Comparison of ENCODE assay signal across 26 mouse cellular contexts in the genomic region with DNA sequence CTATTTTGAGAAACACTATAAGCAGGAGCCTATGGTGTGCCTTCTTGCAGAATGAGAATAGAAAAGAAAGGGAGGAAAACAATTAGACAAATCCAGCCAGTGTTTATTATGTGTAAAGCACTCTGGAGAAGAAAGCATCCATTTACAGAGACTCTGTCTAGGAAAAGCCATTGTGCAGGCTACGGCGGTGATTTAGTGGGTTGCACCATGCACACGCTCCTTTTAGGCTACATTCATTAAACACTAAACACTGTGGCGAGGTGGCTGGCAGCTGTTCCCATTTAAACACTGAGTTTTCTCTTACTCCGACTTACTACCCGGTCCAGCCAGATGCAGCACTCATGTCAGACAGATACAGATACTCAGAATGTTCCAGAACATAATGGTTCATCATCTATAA.
DNase-seq lines count a peak whose midpoint lies in the region; ATAC-seq and TF ChIP-seq lines count a peak whose summit lies in the region.
"Had no signal": no experiment of that assay in that cellular context is flagged by ENCODE, and none has a peak within 500 bp of the region (broad histone marks: within the 10 kb centered on the region; RNA-seq: fewer than 3 reads in every experiment).

No protein-coding gene starts in this region.

- no peaks in the 10 kb centered on the region for H3K36me3 ChIP-seq in neural tube, embryonic 14.5 days (ENCODE audit: control insufficient read depth, insufficient read depth, low read length)
- H3K36me3 ChIP-seq: forebrain, embryonic 10.5 days; heart, embryonic 12.5 days; heart, embryonic 15.5 days; hindbrain, embryonic 10.5 days; hindbrain, embryonic 13.5 days; intestine, embryonic 15.5 days had no signal

- no peak overlapping the region for H3K4me3 ChIP-seq in neural tube, embryonic 14.5 days (ENCODE audit: low read depth, low read length)
- H3K4me3 ChIP-seq: forebrain, embryonic 10.5 days; forebrain, embryonic 13.5 days; heart, embryonic 12.5 days; heart, embryonic 15.5 days; hindbrain, embryonic 10.5 days; hindbrain, embryonic 13.5 days; intestine, embryonic 15.5 days had no signal

- no peak for TF ChIP-seq POLR2A in brain, embryonic 14.5 days (IDR thresholded peaks at IDR 0.05; ENCODE audit: borderline replicate concordance, extremely low read depth, insufficient read depth, insufficient read length, poor library complexity, severe bottlenecking)

- H3K9me3 ChIP-seq in neural tube, embryonic 14.5 days (ENCODE audit: control insufficient read depth, low read length) = no peaks in the 10 kb centered on the region
- H3K9me3 ChIP-seq: forebrain, embryonic 10.5 days; forebrain, embryonic 13.5 days; heart, embryonic 12.5 days; heart, embryonic 15.5 days; hindbrain, embryonic 10.5 days; hindbrain, embryonic 13.5 days; intestine, embryonic 15.5 days had no signal

- peak; percentile 47; the same call in 1 of the 2 replicates for ATAC-seq in frontal cortex, adult (ENCODE audit: low TSS enrichment)
- ATAC-seq in neural tube, embryonic 14.5 days (ENCODE audit: low read depth) = peak; percentile 44; the same call in 1 of the 2 replicates
- ATAC-seq: CD4-positive, CD25-positive, alpha-beta regulatory T cell, adult 4 months; forebrain, embryonic 13.5 days; hindbrain, embryonic 16.5 days; intestine, embryonic 15.5 days had no signal

- no peak for TF ChIP-seq CTCF in brain, embryonic 14.5 days (IDR thresholded peaks at IDR 0.05; ENCODE audit: borderline replicate concordance, extremely low read depth, insufficient read depth, insufficient read length)

- H3K4me2 ChIP-seq in neural tube, embryonic 14.5 days (ENCODE audit: low read depth, low read length) = no peak overlapping the region
- H3K4me2 ChIP-seq: forebrain, embryonic 13.5 days; heart, embryonic 12.5 days; heart, embryonic 15.5 days; hindbrain, embryonic 13.5 days; intestine, embryonic 15.5 days had no signal

- H3K27me3 ChIP-seq in neural tube, embryonic 14.5 days (ENCODE audit: control insufficient read depth, insufficient read depth, low read length) = no peaks in the 10 kb centered on the region
- H3K27me3 ChIP-seq: forebrain, embryonic 13.5 days; heart, embryonic 12.5 days; heart, embryonic 15.5 days; hindbrain, embryonic 13.5 days; intestine, embryonic 15.5 days had no signal

- WGBS in neural tube, embryonic 14.5 days = 12% methylated on average over 6 of the region's 6 CpGs

- H3K27ac ChIP-seq in neural tube, embryonic 14.5 days (ENCODE audit: low read depth, low read length) = no peak overlapping the region
- H3K27ac ChIP-seq: forebrain, embryonic 10.5 days; forebrain, embryonic 13.5 days; heart, embryonic 15.5 days; hindbrain, embryonic 10.5 days; hindbrain, embryonic 13.5 days; intestine, embryonic 15.5 days had no signal

- no peak for DNase-seq in frontal cortex, adult 2 months (ENCODE audit: extremely low spot score in 1 of 2, low spot score in 1 of 2)
- peak; percentile 49 for DNase-seq in brain, adult 2 months (ENCODE audit: low read depth, low spot score)
- DNase-seq in brain, embryonic 14.5 days (ENCODE audit: low read depth) = peak; percentile 48
- no peak for DNase-seq in left cerebral cortex, adult 8-10 months (ENCODE audit: low spot score in 2 of 2)
- DNase-seq in spleen, postnatal 14 days (ENCODE audit: low spot score in 2 of 2) = no peak
- DNase-seq: adrenal gland, adult 2 months; adrenal gland, postnatal 14 days; cerebellum, adult 11 months; cerebellum, adult 2 months; cerebellum, adult 9-11 months; cerebellum, postnatal 25 days; gastrocnemius, postnatal 25 days; heart, adult 18-20 months; heart, postnatal 10 days; heart, postnatal 36 days had no signal

- H3K4me1 ChIP-seq in neural tube, embryonic 14.5 days (ENCODE audit: control insufficient read depth, insufficient read depth, low read length) = peaks cover 6% of the 10 kb centered on the region
- H3K4me1 ChIP-seq: forebrain, embryonic 10.5 days; heart, embryonic 12.5 days; heart, embryonic 15.5 days; hindbrain, embryonic 10.5 days; hindbrain, embryonic 13.5 days; intestine, embryonic 15.5 days had no signal

- no peak overlapping the region for H3K9ac ChIP-seq in neural tube, embryonic 14.5 days (replicated peaks; ENCODE audit: low read depth, low read length)
- H3K9ac ChIP-seq: forebrain, embryonic 13.5 days; heart, embryonic 12.5 days; heart, embryonic 15.5 days; hindbrain, embryonic 13.5 days; intestine, embryonic 15.5 days had no signal

Comparison
In these comparisons a context has a peak if more than half of its experiments do, and no peak if none do; other contexts are left out.
1. DNase-seq: peak in brain, adult 2 months (single experiment) and brain, embryonic 14.5 days (single experiment); none in frontal cortex, adult 2 months (0 of 2), left cerebral cortex, adult 8-10 months (0 of 2) and spleen, postnatal 14 days (0 of 2).